In genomic region chr10:30405669-30406393, GRCm38 (mm10) we compare ENCODE assay signal across 13 mouse cellular contexts.
DNase-seq lines count a peak whose midpoint lies in the region; ATAC-seq lines count a peak whose summit lies in the region.
"Had no signal": no experiment of that assay in that cellular context is flagged by ENCODE, and none has a peak within 500 bp of the region (broad histone marks: within the 10 kb centered on the region; RNA-seq: fewer than 3 reads in every experiment).

No protein-coding gene starts in this region.

- H3K4me2 ChIP-seq in kidney, embryonic 14.5 days (replicated peaks; ENCODE audit: low read depth, low read length): no peak overlapping the region
- peak overlapping the region; percentile 45 for H3K4me2 ChIP-seq in hindbrain, embryonic 13.5 days
- peak overlapping the region; percentile 24 for H3K4me2 ChIP-seq in neural tube, embryonic 11.5 days (ENCODE audit: low read depth)
- H3K4me2 ChIP-seq: embryonic facial prominence, embryonic 13.5 days; liver, embryonic 12.5 days had no signal

- no peak overlapping the region for H3K4me3 ChIP-seq in kidney, embryonic 14.5 days (ENCODE audit: low read length)
- peak overlapping the region; percentile 15 for H3K4me3 ChIP-seq in hindbrain, embryonic 13.5 days
- H3K4me3 ChIP-seq in neural tube, embryonic 11.5 days (ENCODE audit: low read depth, low read length): no peak overlapping the region
- H3K4me3 ChIP-seq: embryonic facial prominence, embryonic 13.5 days; liver, embryonic 12.5 days had no signal

- no peaks in the 10 kb centered on the region for H3K27me3 ChIP-seq in kidney, embryonic 14.5 days (ENCODE audit: control insufficient read depth, insufficient read depth, low read length)
- peaks cover 53% of the 10 kb centered on the region for H3K27me3 ChIP-seq in hindbrain, embryonic 13.5 days
- H3K27me3 ChIP-seq in neural tube, embryonic 11.5 days (ENCODE audit: control insufficient read depth, insufficient read depth, low read length): peaks cover 31% of the 10 kb centered on the region
- H3K27me3 ChIP-seq: embryonic facial prominence, embryonic 13.5 days; liver, embryonic 12.5 days had no signal

- no peak for DNase-seq in kidney, postnatal 36 days
- peak; percentile 76 for DNase-seq in embryo, embryonic 9.5 days (ENCODE audit: extremely low spot score)
- DNase-seq in neural tube, embryonic 11.5 days (ENCODE audit: low spot score): peak; percentile 81
- no peak for DNase-seq in heart, adult 9 months (ENCODE audit: low spot score in 2 of 2)
- no peak for DNase-seq in adrenal gland, postnatal 14 days
- DNase-seq in adrenal gland, adult 2 months: no peak
- DNase-seq: gastrocnemius, postnatal 10 days had no signal

- no peaks in the 10 kb centered on the region for H3K36me3 ChIP-seq in kidney, embryonic 14.5 days (ENCODE audit: control insufficient read depth, insufficient read depth, low read length)
- no peaks in the 10 kb centered on the region for H3K36me3 ChIP-seq in hindbrain, embryonic 13.5 days
- no peaks in the 10 kb centered on the region for H3K36me3 ChIP-seq in neural tube, embryonic 11.5 days (ENCODE audit: control insufficient read depth, insufficient read depth, low read length)
- H3K36me3 ChIP-seq: embryonic facial prominence, embryonic 13.5 days; liver, embryonic 12.5 days had no signal

- ATAC-seq in kidney, embryonic 14.5 days (ENCODE audit: low FRiP score, low TSS enrichment): peak; percentile 83; the same call in 1 of the 2 replicates
- ATAC-seq in hindbrain, embryonic 13.5 days (ENCODE audit: low FRiP score): peak; percentile 94
- ATAC-seq in neural tube, embryonic 11.5 days (ENCODE audit: insufficient read depth, low FRiP score, low TSS enrichment): peak; percentile 94
- ATAC-seq: liver, embryonic 12.5 days; Patski had no signal

- H3K9me3 ChIP-seq in kidney, embryonic 14.5 days (ENCODE audit: control insufficient read depth, low read length): no peaks in the 10 kb centered on the region
- H3K9me3 ChIP-seq in hindbrain, embryonic 13.5 days: no peaks in the 10 kb centered on the region
- no peaks in the 10 kb centered on the region for H3K9me3 ChIP-seq in neural tube, embryonic 11.5 days (ENCODE audit: control insufficient read depth, low read length)
- H3K9me3 ChIP-seq: embryonic facial prominence, embryonic 13.5 days; liver, embryonic 12.5 days had no signal

- WGBS in kidney, embryonic 14.5 days: 23% methylated on average over 13 of the region's 13 CpGs
- WGBS in hindbrain, embryonic 13.5 days: 10% methylated on average over 13 of the region's 13 CpGs
- 20% methylated on average over 13 of the region's 13 CpGs for WGBS in neural tube, embryonic 11.5 days

- 0 out of 2 replicates have a peak, but pooled peaks cover 3% of the 10 kb centered on the region for H3K4me1 ChIP-seq in kidney, embryonic 14.5 days (ENCODE audit: control insufficient read depth, insufficient read depth, low read length)
- H3K4me1 ChIP-seq in hindbrain, embryonic 13.5 days (replicated peaks): peaks cover 7% of the 10 kb centered on the region; the same call in 1 of the 2 replicates
- no peaks in the 10 kb centered on the region for H3K4me1 ChIP-seq in neural tube, embryonic 11.5 days (ENCODE audit: control insufficient read depth, insufficient read depth, low read length)
- H3K4me1 ChIP-seq: embryonic facial prominence, embryonic 13.5 days; liver, embryonic 12.5 days had no signal

- peak overlapping the region; percentile 38; the same call in 1 of the 2 replicates for H3K27ac ChIP-seq in kidney, embryonic 14.5 days (ENCODE audit: low read depth, low read length)
- H3K27ac ChIP-seq in hindbrain, embryonic 13.5 days: 0 out of 2 replicates have a peak overlapping the region, but pooled peaks have one; percentile 8
- H3K27ac ChIP-seq in neural tube, embryonic 11.5 days (ENCODE audit: low read depth, low read length): no peak overlapping the region
- H3K27ac ChIP-seq: embryonic facial prominence, embryonic 13.5 days; liver, embryonic 12.5 days; macrophage had no signal

- H3K9ac ChIP-seq in kidney, embryonic 14.5 days (ENCODE audit: low read depth, low read length): no peak overlapping the region
- H3K9ac ChIP-seq in hindbrain, embryonic 13.5 days: no peak overlapping the region
- H3K9ac ChIP-seq in neural tube, embryonic 11.5 days (ENCODE audit: low read length): no peak overlapping the region
- H3K9ac ChIP-seq: embryonic facial prominence, embryonic 13.5 days; liver, embryonic 12.5 days had no signal

Comparison
In these comparisons a context has a peak if more than half of its experiments do, and no peak if none do; other contexts are left out.
1. DNase-seq: peak in embryo, embryonic 9.5 days (single experiment) and neural tube, embryonic 11.5 days (single experiment); none in kidney, postnatal 36 days (0 of 2), heart, adult 9 months (0 of 2), adrenal gland, postnatal 14 days (single experiment) and adrenal gland, adult 2 months (single experiment).
2. Peak in every context shown above with its lines, with median percentiles within 50 percentile points of each other: ATAC-seq.